Mouse (Mus musculus) forebrain, embryonic 11.5 days (tissue): ENCODE results near the gene Pth1r. TPM values are rescaled to one million over a fixed set of nuclear protein-coding genes. Genes with fewer than 3 reads are reported as not detected.
"Not testable (repeated sequence)": the region's sequence is repeated elsewhere in the genome, so short reads cannot be mapped to it uniquely, and the experiment has no call there.

Experiments
- ATAC-seq: fragments of 200-750 bp; cut with Nextera tagmentation; replicated peaks from 2 replicates; pipeline ENCODE4 v1.8.0; 2017; ENCODE audit warnings: moderate TSS enrichment; ENCODE audit not compliant: low FRiP score
- DNase-seq: peaks from one replicate; pipeline ENCODE4 v3.0.0-alpha.2; 2017; ENCODE audit warnings: low spot score
- H3K27ac ChIP-seq: fragments of 300-500 bp; sonication (generic); 2 replicates; pipeline ENCODE4 v1.5.1; 2014; ENCODE audit warnings: low read depth, low read length
- H3K27me3 ChIP-seq: fragments of 300-500 bp; sonication (generic); 2 replicates; pipeline ENCODE4 v1.6.1; 2014; ENCODE audit warnings: mild to moderate bottlenecking, low read length, mixed read lengths; ENCODE audit not compliant: control insufficient read depth, insufficient read depth
- H3K36me3 ChIP-seq: fragments of 300-500 bp; sonication (generic); 2 replicates; pipeline ENCODE4 v1.6.1; 2014; ENCODE audit warnings: mild to moderate bottlenecking, low read length, moderate library complexity, mixed read lengths; ENCODE audit not compliant: control insufficient read depth, insufficient read depth
- H3K4me1 ChIP-seq: fragments of 300-500 bp; sonication (generic); replicated peaks from 2 replicates; pipeline ENCODE4 v1.6.1; 2014; ENCODE audit warnings: low read length, mixed read lengths; ENCODE audit not compliant: control insufficient read depth, insufficient read depth
- H3K4me2 ChIP-seq: fragments of 300-500 bp; sonication (generic); 2 replicates; pipeline ENCODE4 v1.6.1; 2014; ENCODE audit warnings: low read depth, mild to moderate bottlenecking, low read length, moderate library complexity, mixed read lengths; ENCODE audit not compliant: severe bottlenecking
- H3K4me3 ChIP-seq: fragments of 300-500 bp; sonication (generic); 2 replicates; pipeline ENCODE4 v1.5.1; 2014; ENCODE audit warnings: low read depth, low read length
- H3K9ac ChIP-seq: fragments of 300-500 bp; sonication (generic); 2 replicates; pipeline ENCODE4 v1.6.1; 2014; ENCODE audit warnings: low read length
- H3K9me3 ChIP-seq: fragments of 300-500 bp; sonication (generic); 2 replicates; pipeline ENCODE4 v1.6.1; 2016; ENCODE audit warnings: low read length, mixed read lengths; ENCODE audit not compliant: control insufficient read depth
- WGBS: fragments of 180-500 bp; shearing (Covaris S2); extraction: QIAGEN DNeasy Blood & Tissue Kit; methylation state at CpG from one replicate; pipeline ENCODE4 v1.1.7; 2014; 5-methylcytosine and 5-hydroxymethylcytosine counted together
- polyA plus RNA-seq: library from polyadenylated mRNA; unstranded; fragments of >200 nt; fragmentation: Nextera tagmentation; extraction: Ambion mirVana; gene quantifications from 2 replicates; pipeline ENCODE4 v1.2.1, GENCODE M21; 2014

Gene Pth1r
- polyA plus RNA-seq, 1 experiment from 2014 or later, result 21.3 TPM

- no peaks in the 10 kb centered on the region for H3K27me3 ChIP-seq
- H3K9me3 ChIP-seq, result no peaks in the 10 kb centered on the region
- H3K9ac ChIP-seq, result no peak overlapping the region
- DNase-seq (no peak), ATAC-seq (no peak)
- H3K4me3 ChIP-seq, result no peak overlapping the region
- 0 out of 2 replicates have a peak, but pooled peaks cover 2% of the 10 kb centered on the region for H3K4me1 ChIP-seq
- no peak overlapping the region for H3K27ac ChIP-seq
- 85% methylated on average over 2 of the region's 2 CpGs for WGBS
- H3K4me2 ChIP-seq, result no peak overlapping the region
- H3K36me3 ChIP-seq, result no peaks in the 10 kb centered on the region
Observed at GRCm38 (mm10) chr9:110687846-110688245, 59.1 kb downstream of the Pth1r start.

- Histone ChIP-seq H3K9me3 (no peaks in the 10 kb centered on the region), H3K4me2 (no peak overlapping the region), H3K36me3 (no peaks in the 10 kb centered on the region), H3K9ac (no peak overlapping the region), H3K4me3 (no peak overlapping the region), H3K4me1 (0 out of 2 replicates have a peak, but pooled peaks cover 5% of the 10 kb centered on the region), H3K27me3 (no peaks in the 10 kb centered on the region), H3K27ac (no peak overlapping the region)
- no peak for DNase-seq
- whole genome bisulfite sequencing, result 59% methylated on average over 5 of the region's 5 CpGs
- ATAC-seq, result no peak
Observed at GRCm38 (mm10) chr9:110687061-110687460, 59.9 kb downstream of the Pth1r start.

GRCm38 (mm10) chr9:110686472-110686871 lies 60.5 kb downstream of the Pth1r start:
- Histone ChIP-seq H3K27ac (no peak overlapping the region), H3K4me3 (no peak overlapping the region), H3K36me3 (no peaks in the 10 kb centered on the region), H3K4me1 (0 out of 2 replicates have a peak, but pooled peaks cover 9% of the 10 kb centered on the region), H3K4me2 (no peak overlapping the region), H3K9ac (no peak overlapping the region), H3K27me3 (no peaks in the 10 kb centered on the region), H3K9me3 (no peaks in the 10 kb centered on the region)
- DNase-seq (no peak), ATAC-seq (no peak)
- 58% methylated on average over 3 of the region's 3 CpGs for WGBS

GRCm38 (mm10) chr9:110685591-110685990 lies 61.4 kb downstream of the Pth1r start:
- DNase-seq, result no peak
- H3K4me2 ChIP-seq, result no peak overlapping the region
- no peak overlapping the region for H3K27ac ChIP-seq
- 89% methylated on average over 5 of the region's 5 CpGs for WGBS
- H3K27me3 ChIP-seq, result no peaks in the 10 kb centered on the region
- H3K9ac ChIP-seq, result no peak overlapping the region
- no peak for ATAC-seq
- 0 out of 2 replicates have a peak, but pooled peaks cover 9% of the 10 kb centered on the region for H3K4me1 ChIP-seq
- H3K9me3 ChIP-seq, result no peaks in the 10 kb centered on the region
- no peak overlapping the region for H3K4me3 ChIP-seq
- H3K36me3 ChIP-seq, result no peaks in the 10 kb centered on the region

GRCm38 (mm10) chr9:110685187-110685586 lies 61.8 kb downstream of the Pth1r start:
- H3K27ac ChIP-seq, result no peak overlapping the region
- ATAC-seq, result no peak
- H3K27me3 ChIP-seq, result no peaks in the 10 kb centered on the region
- H3K9ac ChIP-seq, result no peak overlapping the region
- H3K36me3 ChIP-seq, result no peaks in the 10 kb centered on the region
- no peak overlapping the region for H3K4me2 ChIP-seq
- 84% methylated on average over 8 of the region's 8 CpGs for whole genome bisulfite sequencing
- 0 out of 2 replicates have a peak, but pooled peaks cover 9% of the 10 kb centered on the region for H3K4me1 ChIP-seq
- no peak for DNase-seq
- no peak overlapping the region for H3K4me3 ChIP-seq
- no peaks in the 10 kb centered on the region for H3K9me3 ChIP-seq

GRCm38 (mm10) chr9:110684100-110684831 lies 62.7 kb downstream of the Pth1r start:
- no peak overlapping the region for H3K27ac ChIP-seq
- H3K9ac ChIP-seq, result no peak overlapping the region
- no peaks in the 10 kb centered on the region for H3K9me3 ChIP-seq
- 73% methylated on average over 6 of the region's 6 CpGs for WGBS
- H3K27me3 ChIP-seq, result no peaks in the 10 kb centered on the region
- H3K4me1 ChIP-seq, result 0 out of 2 replicates have a peak, but pooled peaks cover 9% of the 10 kb centered on the region
- no peak for ATAC-seq
- DNase-seq, result no peak
- no peak overlapping the region for H3K4me2 ChIP-seq
- H3K4me3 ChIP-seq, result no peak overlapping the region
- no peaks in the 10 kb centered on the region for H3K36me3 ChIP-seq

GRCm38 (mm10) chr9:110683574-110684099 lies 63.3 kb downstream of the Pth1r start:
- Histone ChIP-seq H3K27ac (no peak overlapping the region), H3K27me3 (no peaks in the 10 kb centered on the region), H3K36me3 (no peaks in the 10 kb centered on the region), H3K9ac (0 out of 2 replicates have a peak overlapping the region, but pooled peaks have one; percentile 14), H3K9me3 (no peaks in the 10 kb centered on the region), H3K4me1 (0 out of 2 replicates have a peak, but pooled peaks cover 9% of the 10 kb centered on the region), H3K4me3 (no peak overlapping the region), H3K4me2 (no peak overlapping the region)
- 65% methylated on average over 4 of the region's 4 CpGs for WGBS
- no peak for DNase-seq
- ATAC-seq, result no peak

- not testable (repeated sequence) for H3K4me3 ChIP-seq, ATAC-seq, H3K36me3 ChIP-seq, DNase-seq, H3K4me2 ChIP-seq, H3K9me3 ChIP-seq, H3K27ac ChIP-seq, H3K9ac ChIP-seq, H3K27me3 ChIP-seq
- 90% methylated on average over 3 of the region's 3 CpGs for WGBS
- 0 out of 2 replicates have a peak, but pooled peaks cover 12% of the 10 kb centered on the region for H3K4me1 ChIP-seq
Observed at GRCm38 (mm10) chr9:110682697-110683096, 64.2 kb downstream of the Pth1r start.
